Mouse (Mus musculus) inflammation-experienced regulatory T-cells, adult 6 months (primary cell): Measurements from ENCODE around the gene Trpc4ap. TPM values are rescaled to one million over a fixed set of nuclear protein-coding genes. Genes with fewer than 3 reads are reported as not detected.

Experiments used
- ATAC-seq: one replicate; pipeline ENCODE4 v1.8.0; 2017
- polyA plus RNA-seq, 3 experiments: library from polyadenylated mRNA; unstranded; fragments of 100-300 nt; shearing (Covaris generic); gene quantifications; one replicate each; pipeline ENCODE4 v1.2.1; 2017

Gene Trpc4ap
- polyA plus RNA-seq, 3 experiments from 2014 or later: 38.5 to 56.7 (median 43.8) TPM

- ATAC-seq: no peak
Measured at GRCm38 (mm10) chr2:155637411-155637810, 54.8 kb downstream of the Trpc4ap start.

GRCm38 (mm10) chr2:155636881-155637280 lies 55.3 kb downstream of the Trpc4ap start:
- no peak for ATAC-seq

GRCm38 (mm10) chr2:155635961-155636360 lies 56.2 kb downstream of the Trpc4ap start:
- no peak for ATAC-seq

GRCm38 (mm10) chr2:155634562-155634961 lies 57.6 kb downstream of the Trpc4ap start:
- no peak for ATAC-seq

- ATAC-seq: no peak
Measured at GRCm38 (mm10) chr2:155633731-155634130, 58.5 kb downstream of the Trpc4ap start.

GRCm38 (mm10) chr2:155633121-155633520 lies 59.1 kb downstream of the Trpc4ap start:
- no peak for ATAC-seq

- no peak for ATAC-seq
Measured at GRCm38 (mm10) chr2:155632138-155632936, 59.8 kb downstream of the Trpc4ap start.

GRCm38 (mm10) chr2:155630590-155631416 lies 61.4 kb downstream of the Trpc4ap start:
- no peak for ATAC-seq

GRCm38 (mm10) chr2:155630153-155630552 lies 62.0 kb downstream of the Trpc4ap start:
- no peak for ATAC-seq

- ATAC-seq: no peak
Measured at GRCm38 (mm10) chr2:155629231-155629661, 62.9 kb downstream of the Trpc4ap start.

GRCm38 (mm10) chr2:155628519-155628918 lies 63.7 kb downstream of the Trpc4ap start:
- no peak for ATAC-seq

- no peak for ATAC-seq
Measured at GRCm38 (mm10) chr2:155628112-155628511, 64.1 kb downstream of the Trpc4ap start.

GRCm38 (mm10) chr2:155627030-155627738 lies 65.0 kb downstream of the Trpc4ap start:
- peak; percentile 55 for ATAC-seq

GRCm38 (mm10) chr2:155626277-155626676 lies 65.9 kb downstream of the Trpc4ap start:
- no peak for ATAC-seq

- peak; percentile 27 for ATAC-seq
Measured at GRCm38 (mm10) chr2:155624730-155625129, 67.5 kb downstream of the Trpc4ap start.

- ATAC-seq: no peak
Measured at GRCm38 (mm10) chr2:155623996-155624395, 68.2 kb downstream of the Trpc4ap start.

- ATAC-seq: no peak
Measured at GRCm38 (mm10) chr2:155622606-155623005, 69.6 kb downstream of the Trpc4ap start.

GRCm38 (mm10) chr2:155619817-155620216 lies 72.4 kb downstream of the Trpc4ap start:
- ATAC-seq: peak; percentile 48

- ATAC-seq: no peak
Measured at GRCm38 (mm10) chr2:155616971-155617370, 75.2 kb downstream of the Trpc4ap start.

GRCm38 (mm10) chr2:155613953-155614352 lies 78.2 kb downstream of the Trpc4ap start:
- ATAC-seq: no peak

- ATAC-seq: peak; percentile 80
Measured at GRCm38 (mm10) chr2:155613326-155613755, 78.8 kb downstream of the Trpc4ap start.

- ATAC-seq: no peak
Measured at GRCm38 (mm10) chr2:155611834-155612550, 80.2 kb downstream of the Trpc4ap start.
